Mouse (Mus musculus): ENCODE data around the gene Leng1.

- TF ChIP-seq GATA1 (IDR thresholded peaks at IDR 0.05; ENCODE audit: borderline replicate concordance, low read length) (no peak), FLI1 (IDR thresholded peaks at IDR 0.05; ENCODE audit: low read length) (no peak)
Observed at GRCm38 (mm10) chr7:3666921-3667391, 1.3 kb upstream of the Leng1 start.

Measured in megakaryocyte, embryonic 14.5 days (primary cell).